Mouse (Mus musculus) thymus, adult 2 months (tissue): ENCODE data around the gene Aldh1l1.
"Not testable (repeated sequence)": the region's sequence is repeated elsewhere in the genome, so short reads cannot be mapped to it uniquely, and the experiment has no call there.

Experiments
- CTCF ChIP-seq: fragments of 200-500 bp; IDR thresholded peaks from 2 replicates; pipeline ENCODE4 v1.5.1; 2012; ENCODE audit warnings: mild to moderate bottlenecking, control low read depth, low read length, moderate library complexity, borderline replicate concordance; ENCODE audit not compliant: control insufficient read depth, poor library complexity, insufficient read depth; ENCODE audit errors: extremely low read depth
- POLR2A ChIP-seq: fragments of 200-500 bp; IDR thresholded peaks from 2 replicates; pipeline ENCODE4 v1.6.1; 2012; ENCODE audit warnings: mild to moderate bottlenecking, low read length, control low read depth, moderate library complexity; ENCODE audit not compliant: control insufficient read depth, poor library complexity, insufficient read depth; ENCODE audit errors: extremely low read depth

DNA sequence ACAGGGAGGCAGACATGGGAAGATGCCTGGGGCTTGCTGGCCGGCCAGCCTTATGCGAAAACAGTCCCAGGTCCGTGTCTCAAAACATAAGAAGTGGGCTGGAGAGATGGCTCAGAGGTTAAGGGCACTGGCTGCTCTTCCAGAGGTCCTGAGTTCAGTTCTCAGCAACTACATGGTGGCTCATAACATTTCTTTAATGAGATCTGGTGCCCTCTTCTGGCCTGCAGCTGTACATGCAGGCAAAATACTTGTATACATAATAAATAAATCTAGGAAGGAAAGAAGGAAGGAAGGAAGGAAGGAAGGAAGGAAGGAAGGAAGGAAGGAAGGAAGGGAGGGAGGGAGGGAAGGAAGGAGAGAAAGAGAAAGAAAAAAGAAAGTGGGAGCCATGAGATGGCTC is 146.3 kb downstream of the Aldh1l1 start:
- TF ChIP-seq POLR2A = not testable (repeated sequence)
- 0 out of 2 replicates have a peak, but pooled peaks have one; percentile 10 for TF ChIP-seq CTCF
